Mouse (Mus musculus) gastrocnemius, postnatal 25 days (tissue): ENCODE results near the gene Hadhb. TPM values are rescaled to one million over a fixed set of nuclear protein-coding genes. Genes with fewer than 3 reads are reported as not detected.
A peak's percentile ranks its signal among the peaks of the same experiment; 100 is the strongest.

Experiments
- DNase-seq: peaks from one replicate; pipeline ENCODE4 v3.0.0; 2022
- long read RNA-seq, 2 experiments: library from polyadenylated mRNA; stranded (forward); transcript quantifications; one replicate each; pipeline ENCODE4 v2.0.0; 2021
- total RNA-seq, 2 experiments: library from RNA; stranded (reverse); gene quantifications; 1 replicate in 1 of 2; 2 replicates in 1 of 2; pipeline ENCODE4 v1.2.3; 2021

Gene Hadhb
- 100 to 1,000 TPM; 301 to 366 TPM for total RNA-seq
- long read RNA-seq, experiment 1, transcript Hadhb-201 (16 exons, 2,033 nt) = major isoform, 351 of 595 reads
- long read RNA-seq, experiment 1, transcript Hadhb-203 (16 exons, 2,048 nt) = minor isoform, 190 of 595 reads
- long read RNA-seq, experiment 1, transcript Hadhb-202 (16 exons, 2,045 nt) = minor isoform, 6 of 595 reads
- long read RNA-seq, experiment 1, partial matches to known transcripts = 26 of 595 reads
- long read RNA-seq, experiment 1, other reads (novel, unspliced or antisense) = 22 of 595 reads
- long read RNA-seq, experiment 2, transcript Hadhb-203 (16 exons, 2,048 nt) = minor isoform, 251 of 833 reads
- long read RNA-seq, experiment 2, transcript Hadhb-202 (16 exons, 2,045 nt) = minor isoform, 8 of 833 reads
- long read RNA-seq, experiment 2, transcript Hadhb-201 (16 exons, 2,033 nt) = major isoform, 521 of 833 reads
- long read RNA-seq, experiment 2, partial matches to known transcripts = 32 of 833 reads
- long read RNA-seq, experiment 2, other reads (novel, unspliced or antisense) = 21 of 833 reads

- peak; percentile 90 for DNase-seq
These were observed at the start of gene Hadhb, which contains the start of gene Hadha for GRCm38 (mm10) chr5:30154474-30155394. Gene Hadhb (plus strand): TSS chr5:30155248. Gene Hadha (minus strand): TSS chr5:30155162.

- no peak for DNase-seq
These were observed 49.3 kb upstream of the Hadhb start, which contains the start of gene 3110082J24Rik for GRCm38 (mm10) chr5:30105668-30106300. Gene 3110082J24Rik (minus strand): TSS chr5:30106086.

- no peak for DNase-seq
These were observed 48.3 kb upstream of the Hadhb start for GRCm38 (mm10) chr5:30106756-30107155.

GRCm38 (mm10) chr5:30107186-30107585, 47.9 kb upstream of the Hadhb start:
- DNase-seq = no peak

GRCm38 (mm10) chr5:30107611-30108041, 47.4 kb upstream of the Hadhb start:
- DNase-seq = no peak

- no peak for DNase-seq
These were observed 46.8 kb upstream of the Hadhb start for GRCm38 (mm10) chr5:30108233-30108632.

GRCm38 (mm10) chr5:30109899-30110298, 45.1 kb upstream of the Hadhb start:
- DNase-seq = no peak

GRCm38 (mm10) chr5:30110371-30111060, 44.5 kb upstream of the Hadhb start:
- DNase-seq = no peak

- DNase-seq = no peak
These were observed 43.9 kb upstream of the Hadhb start for GRCm38 (mm10) chr5:30111126-30111525.

GRCm38 (mm10) chr5:30111771-30112170, 43.3 kb upstream of the Hadhb start:
- no peak for DNase-seq

- no peak for DNase-seq
These were observed 42.4 kb upstream of the Hadhb start for GRCm38 (mm10) chr5:30112533-30113068.

GRCm38 (mm10) chr5:30113881-30114760, 40.9 kb upstream of the Hadhb start:
- DNase-seq = peak; percentile 63

GRCm38 (mm10) chr5:30114761-30115140, 40.3 kb upstream of the Hadhb start:
- no peak for DNase-seq

GRCm38 (mm10) chr5:30115718-30116117, 39.3 kb upstream of the Hadhb start:
- DNase-seq = no peak

- DNase-seq = no peak
These were observed 37.0 kb upstream of the Hadhb start for GRCm38 (mm10) chr5:30118018-30118417.

GRCm38 (mm10) chr5:30119163-30119562, 35.9 kb upstream of the Hadhb start:
- DNase-seq = no peak

- no peak for DNase-seq
These were observed 34.9 kb upstream of the Hadhb start for GRCm38 (mm10) chr5:30120106-30120505.

GRCm38 (mm10) chr5:30122481-30122880, 32.6 kb upstream of the Hadhb start:
- DNase-seq = no peak

GRCm38 (mm10) chr5:30125587-30125986, 29.5 kb upstream of the Hadhb start:
- no peak for DNase-seq

GRCm38 (mm10) chr5:30126756-30127155, 28.3 kb upstream of the Hadhb start:
- DNase-seq = no peak
